Comparison of ENCODE assay signal across 13 mouse cellular contexts in genomic region chr19:4170723-4171392, GRCm38 (mm10). TPM values are rescaled to one million over a fixed set of nuclear protein-coding genes. Genes with fewer than 3 reads are reported as not detected.
A peak's percentile ranks its signal among the peaks of the same experiment; 100 is the strongest.
DNase-seq lines count a peak whose midpoint lies in the region; ATAC-seq and TF ChIP-seq lines count a peak whose summit lies in the region.
"Had no signal": no experiment of that assay in that cellular context is flagged by ENCODE, and none has a peak within 500 bp of the region (broad histone marks: within the 10 kb centered on the region; RNA-seq: fewer than 3 reads in every experiment).

No protein-coding gene starts in this region.

- no peak for TF ChIP-seq EP300 in ES-Bruce4 (IDR thresholded peaks at IDR 0.05; ENCODE audit: insufficient read depth, low read depth, low read length)

- ATAC-seq in kidney, embryonic 16.5 days (ENCODE audit: low FRiP score, low TSS enrichment), result no peak
- ATAC-seq in granulocyte monocyte progenitor cell, adult 5-6 weeks (replicated peaks; ENCODE audit: poor library complexity, severe bottlenecking), result no peak

- no peak overlapping the region for H3K4me2 ChIP-seq in kidney, embryonic 16.5 days (replicated peaks; ENCODE audit: low read depth, low read length)

- DNase-seq in heart, embryonic 10.5 days (ENCODE audit: low spot score), result no peak
- no peak for DNase-seq in heart, postnatal 14 days
- DNase-seq in kidney, postnatal 10 days, result no peak
- no peak for DNase-seq in embryonic facial prominence, embryonic 10.5 days (ENCODE audit: low spot score)
- DNase-seq in embryo, embryonic 11 days, result no peak
- DNase-seq: kidney, postnatal 14 days; lung, adult 18-20 months; right cerebral cortex, postnatal 4 days had no signal

- intact Hi-C loops in heart, postnatal 14 days (cut with DNase I), result loop anchor here (1.0 to 5.0 kb wide), 2 partner anchors 17 to 56 kb away; no protein-coding TSS in a partner anchor

- no peak for TF ChIP-seq CTCF in ES-Bruce4 (IDR thresholded peaks at IDR 0.05; ENCODE audit: low read depth, low read length)

- H3K9ac ChIP-seq in kidney, embryonic 16.5 days (replicated peaks; ENCODE audit: low read length), result peak overlapping the region; percentile 88; the same call in 1 of the 2 replicates
- H3K9ac ChIP-seq in ES-Bruce4 (ENCODE audit: low read depth, poor library complexity, severe bottlenecking), result no peak overlapping the region

- H3K27me3 ChIP-seq in heart, embryonic 10.5 days (ENCODE audit: insufficient read depth, poor library complexity, severe bottlenecking), result 0 out of 2 replicates have a peak, but pooled peaks cover 3% of the 10 kb centered on the region
- H3K27me3 ChIP-seq in kidney, embryonic 16.5 days (ENCODE audit: insufficient read depth, low read length), result no peaks in the 10 kb centered on the region
- H3K27me3 ChIP-seq in ES-Bruce4 (ENCODE audit: control insufficient read depth, insufficient read depth, low read length, poor library complexity, severe bottlenecking), result no peaks in the 10 kb centered on the region
- H3K27me3 ChIP-seq in embryonic facial prominence, embryonic 10.5 days (replicated peaks; ENCODE audit: low read depth, poor library complexity, severe bottlenecking), result peaks cover 20% of the 10 kb centered on the region; the same call in 1 of the 2 replicates
- H3K27me3 ChIP-seq: midbrain, embryonic 13.5 days had no signal

- H3K27ac ChIP-seq in heart, embryonic 10.5 days, result peak overlapping the region; percentile 91
- H3K27ac ChIP-seq in kidney, embryonic 16.5 days (ENCODE audit: low read length), result no peak overlapping the region
- H3K27ac ChIP-seq in ES-Bruce4 (ENCODE audit: insufficient read depth, low read length), result no peak overlapping the region
- H3K27ac ChIP-seq in embryonic facial prominence, embryonic 10.5 days (replicated peaks), result peak overlapping the region; percentile 92; the same call in 1 of the 2 replicates
- H3K27ac ChIP-seq: forebrain, embryonic 12.5 days had no signal

- TF ChIP-seq POLR2A in ES-Bruce4 (IDR thresholded peaks at IDR 0.05; ENCODE audit: insufficient read depth, low read length), result no peak

- H3K4me3 ChIP-seq in heart, embryonic 10.5 days, result no peak overlapping the region
- H3K4me3 ChIP-seq in kidney, embryonic 16.5 days (ENCODE audit: low read length), result no peak overlapping the region
- H3K4me3 ChIP-seq in ES-Bruce4 (ENCODE audit: low read depth, low read length), result 0 out of 2 replicates have a peak overlapping the region, but pooled peaks have one; percentile 22
- H3K4me3 ChIP-seq in embryonic facial prominence, embryonic 10.5 days, result no peak overlapping the region

- 89% methylated on average over 10 of the region's 10 CpGs for WGBS in heart, embryonic 10.5 days
- WGBS in kidney, embryonic 16.5 days, result 79% methylated on average over 10 of the region's 10 CpGs
- 84% methylated on average over 10 of the region's 10 CpGs for WGBS in embryonic facial prominence, embryonic 10.5 days

- H3K4me1 ChIP-seq in heart, embryonic 10.5 days, result peaks cover 42% of the 10 kb centered on the region
- H3K4me1 ChIP-seq in kidney, embryonic 16.5 days (ENCODE audit: insufficient read depth, low read length), result peaks cover 38% of the 10 kb centered on the region
- no peaks in the 10 kb centered on the region for H3K4me1 ChIP-seq in ES-Bruce4 (ENCODE audit: control insufficient read depth, insufficient read depth, low read length)
- H3K4me1 ChIP-seq in embryonic facial prominence, embryonic 10.5 days, result peaks cover 43% of the 10 kb centered on the region

- no peaks in the 10 kb centered on the region for H3K9me3 ChIP-seq in heart, embryonic 10.5 days
- no peaks in the 10 kb centered on the region for H3K9me3 ChIP-seq in kidney, embryonic 16.5 days (ENCODE audit: low read length)
- no peaks in the 10 kb centered on the region for H3K9me3 ChIP-seq in ES-Bruce4 (replicated peaks; ENCODE audit: control insufficient read depth, insufficient read depth, low read length, poor library complexity, severe bottlenecking)
- H3K9me3 ChIP-seq in embryonic facial prominence, embryonic 10.5 days, result no peaks in the 10 kb centered on the region
- H3K9me3 ChIP-seq: forebrain, embryonic 12.5 days; midbrain, embryonic 13.5 days had no signal

- no peaks in the 10 kb centered on the region for H3K36me3 ChIP-seq in heart, embryonic 10.5 days
- no peaks in the 10 kb centered on the region for H3K36me3 ChIP-seq in kidney, embryonic 16.5 days (ENCODE audit: insufficient read depth, low read length)
- no peaks in the 10 kb centered on the region for H3K36me3 ChIP-seq in ES-Bruce4 (ENCODE audit: control insufficient read depth, insufficient read depth, low read length, poor library complexity, severe bottlenecking)
- H3K36me3 ChIP-seq in embryonic facial prominence, embryonic 10.5 days (replicated peaks), result no peaks in the 10 kb centered on the region
- H3K36me3 ChIP-seq: forebrain, embryonic 12.5 days; midbrain, embryonic 13.5 days had no signal

RNA-seq across cellular contexts. Expression of gene Carns1, which starts 4.4 kb away (rescaled TPM):
- polyA plus RNA-seq in heart, embryonic 10.5 days (2016; fragmentation: Nextera tagmentation; extraction: Ambion mirVana), result 2.3 and 2.8 TPM in 2 replicates
- 10 to 100 TPM; 36.1 to 43.3 TPM for total RNA-seq in heart, postnatal 14 days (2021)
- 2.9 and 3.3 TPM in 2 replicates for polyA plus RNA-seq in kidney, embryonic 16.5 days (2015; fragmentation: Nextera tagmentation; extraction: Ambion mirVana)
- polyA plus RNA-seq in ES-Bruce4 (2011; ENCODE audit: insufficient read depth, insufficient read length, low read depth, missing spikeins), result 1.7 and 2.1 TPM in 2 replicates
- 2.7 and 4.4 TPM in 2 replicates for polyA plus RNA-seq in embryonic facial prominence, embryonic 10.5 days (2016; fragmentation: Nextera tagmentation; extraction: Ambion mirVana)
- 0.58 and 5.7 TPM in 2 replicates for total RNA-seq in granulocyte monocyte progenitor cell, adult 5-6 weeks (2014; fragmentation: Nextera tagmentation)
- 1.1 and 2.9 TPM in 2 replicates for total RNA-seq in granulocyte monocyte progenitor cell, adult 5-6 weeks (2017)

RNA-seq across cellular contexts. Expression of gene Rps6kb2, which starts 7.7 kb away (rescaled TPM):
- 53.4 and 57.0 TPM in 2 replicates for polyA plus RNA-seq in heart, embryonic 10.5 days (2016; fragmentation: Nextera tagmentation; extraction: Ambion mirVana)
- 10 to 100 TPM; 21.6 to 23.6 TPM for total RNA-seq in heart, postnatal 14 days (2021)
- 62.9 and 63.7 TPM in 2 replicates for polyA plus RNA-seq in kidney, embryonic 16.5 days (2015; fragmentation: Nextera tagmentation; extraction: Ambion mirVana)
- polyA plus RNA-seq in ES-Bruce4 (2011; ENCODE audit: insufficient read depth, insufficient read length, low read depth, missing spikeins), result 17.1 and 27.3 TPM in 2 replicates
- polyA plus RNA-seq in embryonic facial prominence, embryonic 10.5 days (2016; fragmentation: Nextera tagmentation; extraction: Ambion mirVana), result 66.1 and 68.5 TPM in 2 replicates
- total RNA-seq in granulocyte monocyte progenitor cell, adult 5-6 weeks (2014; fragmentation: Nextera tagmentation), result 42.5 and 45.6 TPM in 2 replicates
- total RNA-seq in granulocyte monocyte progenitor cell, adult 5-6 weeks (2017), result 21.0 and 31.6 TPM in 2 replicates

RNA-seq across cellular contexts. Expression of gene Ptprcap, which starts 17.5 kb away (rescaled TPM):
- 1.8 and 4.4 TPM in 2 replicates for polyA plus RNA-seq in heart, embryonic 10.5 days (2016; fragmentation: Nextera tagmentation; extraction: Ambion mirVana)
- total RNA-seq in heart, postnatal 14 days (2021), result 1 to 10 TPM; 3.2 to 6.7 TPM
- polyA plus RNA-seq in kidney, embryonic 16.5 days (2015; fragmentation: Nextera tagmentation; extraction: Ambion mirVana), result 0.49 and 1.1 TPM in 2 replicates
- not detected in 2 replicates for polyA plus RNA-seq in ES-Bruce4 (2011; ENCODE audit: insufficient read depth, insufficient read length, low read depth, missing spikeins)
- 0.58 TPM in 1 of 2 replicates, not detected in the other for polyA plus RNA-seq in embryonic facial prominence, embryonic 10.5 days (2016; fragmentation: Nextera tagmentation; extraction: Ambion mirVana)
- 40.8 and 53.6 TPM in 2 replicates for total RNA-seq in granulocyte monocyte progenitor cell, adult 5-6 weeks (2014; fragmentation: Nextera tagmentation)
- total RNA-seq in granulocyte monocyte progenitor cell, adult 5-6 weeks (2017), result 64.9 and 84.1 TPM in 2 replicates

RNA-seq across cellular contexts. Expression of gene Tbc1d10c, which starts 20.2 kb away (rescaled TPM):
- 0.94 and 1.5 TPM in 2 replicates for polyA plus RNA-seq in heart, embryonic 10.5 days (2016; fragmentation: Nextera tagmentation; extraction: Ambion mirVana)
- 1 to 10 TPM; 4.0 to 7.5 TPM for total RNA-seq in heart, postnatal 14 days (2021)
- 2.5 and 3.1 TPM in 2 replicates for polyA plus RNA-seq in kidney, embryonic 16.5 days (2015; fragmentation: Nextera tagmentation; extraction: Ambion mirVana)
- polyA plus RNA-seq in ES-Bruce4 (2011; ENCODE audit: insufficient read depth, insufficient read length, low read depth, missing spikeins), result 1.2 TPM in 2 replicates
- polyA plus RNA-seq in embryonic facial prominence, embryonic 10.5 days (2016; fragmentation: Nextera tagmentation; extraction: Ambion mirVana), result 0.57 and 1.4 TPM in 2 replicates
- total RNA-seq in granulocyte monocyte progenitor cell, adult 5-6 weeks (2014; fragmentation: Nextera tagmentation), result 41.1 and 50.1 TPM in 2 replicates
- total RNA-seq in granulocyte monocyte progenitor cell, adult 5-6 weeks (2017), result 11.3 and 18.4 TPM in 2 replicates

RNA-seq across cellular contexts. Expression of gene Ppp1ca, which starts 21.0 kb away (rescaled TPM):
- polyA plus RNA-seq in heart, embryonic 10.5 days (2016; fragmentation: Nextera tagmentation; extraction: Ambion mirVana), result 876 and 946 TPM in 2 replicates
- total RNA-seq in heart, postnatal 14 days (2021), result 100 to 1,000 TPM; 368 to 404 TPM
- 1,050 and 1,120 TPM in 2 replicates for polyA plus RNA-seq in kidney, embryonic 16.5 days (2015; fragmentation: Nextera tagmentation; extraction: Ambion mirVana)
- 295 and 298 TPM in 2 replicates for polyA plus RNA-seq in ES-Bruce4 (2011; ENCODE audit: insufficient read depth, insufficient read length, low read depth, missing spikeins)
- polyA plus RNA-seq in embryonic facial prominence, embryonic 10.5 days (2016; fragmentation: Nextera tagmentation; extraction: Ambion mirVana), result 1,000 and 1,025 TPM in 2 replicates
- total RNA-seq in granulocyte monocyte progenitor cell, adult 5-6 weeks (2014; fragmentation: Nextera tagmentation), result 406 and 527 TPM in 2 replicates
- 494 and 518 TPM in 2 replicates for total RNA-seq in granulocyte monocyte progenitor cell, adult 5-6 weeks (2017)

Comparison
In these comparisons a context has a peak if more than half of its experiments do, and no peak if none do; other contexts are left out.
1. H3K27ac ChIP-seq: peak in heart, embryonic 10.5 days (single experiment) and embryonic facial prominence, embryonic 10.5 days (single experiment); none in kidney, embryonic 16.5 days (single experiment) and ES-Bruce4 (single experiment).